Mouse (Mus musculus) lung, embryonic 14.5 days (tissue): ENCODE results near the gene Map4k2. TPM values are rescaled to one million over a fixed set of nuclear protein-coding genes. Genes with fewer than 3 reads are reported as not detected.

Source experiments
- ATAC-seq: fragments of 200-750 bp; cut with Nextera tagmentation; 2 replicates; pipeline ENCODE4 v1.8.0; 2017; ENCODE audit warnings: mild to moderate bottlenecking, moderate TSS enrichment, moderate library complexity; ENCODE audit not compliant: insufficient read depth
- DNase-seq: peaks from one replicate; pipeline ENCODE4 v3.0.0-alpha.2; 2015
- H3K27ac ChIP-seq: fragments of 300-500 bp; sonication (generic); 2 replicates; pipeline ENCODE4 v1.5.1; 2014; ENCODE audit warnings: low read depth, mild to moderate bottlenecking, moderate library complexity
- H3K27me3 ChIP-seq: fragments of 300-500 bp; sonication (generic); 2 replicates; pipeline ENCODE4 v1.6.1; 2014; ENCODE audit warnings: low read length, control low read depth; ENCODE audit not compliant: insufficient read depth
- H3K36me3 ChIP-seq: fragments of 300-500 bp; sonication (generic); 2 replicates; pipeline ENCODE4 v1.6.1; 2014; ENCODE audit warnings: control low read depth; ENCODE audit not compliant: insufficient read depth
- H3K4me1 ChIP-seq: fragments of 300-500 bp; sonication (generic); 2 replicates; pipeline ENCODE4 v1.6.1; 2014; ENCODE audit warnings: antibody characterized with exemption, control low read depth; ENCODE audit not compliant: insufficient read depth
- H3K4me2 ChIP-seq: fragments of 300-500 bp; sonication (generic); 2 replicates; pipeline ENCODE4 v1.6.1; 2014; ENCODE audit warnings: mild to moderate bottlenecking
- H3K4me3 ChIP-seq: fragments of 300-500 bp; sonication (generic); 2 replicates; pipeline ENCODE4 v1.5.1; 2014; ENCODE audit warnings: low read depth, low read length
- H3K9ac ChIP-seq: fragments of 300-500 bp; sonication (generic); 2 replicates; pipeline ENCODE4 v1.6.1; 2014
- H3K9me3 ChIP-seq: fragments of 300-500 bp; sonication (generic); 2 replicates; pipeline ENCODE4 v1.6.1; 2016; ENCODE audit warnings: low read depth, low read length, control low read depth
- CTCF ChIP-seq: IDR thresholded peaks from 2 replicates; pipeline ENCODE4 v1.5.1; 2016; ENCODE audit warnings: antibody characterized with exemption, low read depth
- WGBS: fragments of 180-500 bp; shearing (Covaris S2); extraction: QIAGEN DNeasy Blood & Tissue Kit; methylation state at CpG from one replicate; pipeline ENCODE4 v1.1.7; 2014; 5-methylcytosine and 5-hydroxymethylcytosine counted together
- polyA plus RNA-seq: library from polyadenylated mRNA; unstranded; fragments of >200 nt; fragmentation: Nextera tagmentation; extraction: Ambion mirVana; gene quantifications from 2 replicates; pipeline ENCODE4 v1.2.1, GENCODE M21; 2014

Map4k2 gene
- polyA plus RNA-seq, 1 experiment from 2014 or later: 22.2 TPM

GRCm38 (mm10) chr19:6361291-6361690 lies 20.4 kb downstream of the Map4k2 start:
- 89% methylated on average over 3 of the region's 3 CpGs for WGBS
- Histone ChIP-seq H3K36me3 (peaks cover 18% of the 10 kb centered on the region), H3K9me3 (no peaks in the 10 kb centered on the region), H3K27me3 (no peaks in the 10 kb centered on the region), H3K4me1 (peaks cover 8% of the 10 kb centered on the region; the same call in 1 of the 2 replicates), H3K27ac (no peak overlapping the region), H3K4me2 (no peak overlapping the region), H3K4me3 (no peak overlapping the region), H3K9ac (no peak overlapping the region)
- DNase-seq (no peak), ATAC-seq (no peak)
- no peak for TF ChIP-seq CTCF

- H3K9ac ChIP-seq: peak overlapping the region; percentile 49
- no peak for TF ChIP-seq CTCF
- ATAC-seq: no peak
- H3K4me1 ChIP-seq: peaks cover 8% of the 10 kb centered on the region; the same call in 1 of the 2 replicates
- H3K27me3 ChIP-seq: no peaks in the 10 kb centered on the region
- peaks cover 36% of the 10 kb centered on the region for H3K36me3 ChIP-seq
- H3K9me3 ChIP-seq: no peaks in the 10 kb centered on the region
- H3K4me2 ChIP-seq: peak overlapping the region; percentile 78
- WGBS: under 1% methylated on average over 11 of the region's 11 CpGs
- H3K4me3 ChIP-seq: peak overlapping the region; percentile 99
- H3K27ac ChIP-seq: peak overlapping the region; percentile 71
- DNase-seq: no peak
These were observed 22.1 kb downstream of the Map4k2 start for GRCm38 (mm10) chr19:6363091-6363410.

GRCm38 (mm10) chr19:6363411-6364240 lies 22.7 kb downstream of the Map4k2 start, which contains the start of gene Sf1:
Gene Sf1 (plus strand): TSS chr19:6363690.
- TF ChIP-seq CTCF: no peak
- Histone ChIP-seq H3K4me2 (peak within 1 kb of the TSS; percentile 78), H3K36me3 (peaks cover 41% of the 10 kb centered on the region)

GRCm38 (mm10) chr19:6364317-6364725 lies 23.4 kb downstream of the Map4k2 start:
- DNase-seq: peak; percentile 95
- WGBS: under 1% methylated on average over 55 of the region's 55 CpGs
- H3K27ac ChIP-seq: peak overlapping the region; percentile 99
- H3K9me3 ChIP-seq: no peaks in the 10 kb centered on the region
- H3K4me1 ChIP-seq: peaks cover 8% of the 10 kb centered on the region; the same call in 1 of the 2 replicates
- H3K4me3 ChIP-seq: peak overlapping the region; percentile 99
- peaks cover 47% of the 10 kb centered on the region for H3K36me3 ChIP-seq
- no peak for ATAC-seq
- H3K4me2 ChIP-seq: peak overlapping the region; percentile 78
- H3K27me3 ChIP-seq: no peaks in the 10 kb centered on the region
- H3K9ac ChIP-seq: peak overlapping the region; percentile 99
- TF ChIP-seq CTCF: no peak

More at GRCm38 (mm10) chr19:6363411-6364240, 22.7 kb downstream of the Map4k2 start, which contains the start of gene Sf1:
- peak within 1 kb of the TSS; percentile 99 for H3K4me3 ChIP-seq
- no peaks in the 10 kb centered on the region for H3K9me3 ChIP-seq
- no peaks in the 10 kb centered on the region for H3K27me3 ChIP-seq
- peaks cover 8% of the 10 kb centered on the region; the same call in 1 of the 2 replicates for H3K4me1 ChIP-seq
- peak within 1 kb of the TSS; percentile 99 for H3K9ac ChIP-seq
- under 1% methylated on average over 69 of the region's 85 CpGs for WGBS
- H3K27ac ChIP-seq: peak within 1 kb of the TSS; percentile 99
- ATAC-seq (peak; percentile 98), DNase-seq (peak; percentile 100)

- Histone ChIP-seq H3K4me3 (peak overlapping the region; percentile 99), H3K9ac (peak overlapping the region; percentile 99), H3K4me1 (peaks cover 8% of the 10 kb centered on the region; the same call in 1 of the 2 replicates), H3K36me3 (peaks cover 52% of the 10 kb centered on the region), H3K27me3 (no peaks in the 10 kb centered on the region), H3K9me3 (no peaks in the 10 kb centered on the region), H3K27ac (peak overlapping the region; percentile 99; the same call in 1 of the 2 replicates), H3K4me2 (peak overlapping the region; percentile 78)
- 0% methylated on average over 2 of the region's 2 CpGs for WGBS
- no peak for TF ChIP-seq CTCF
- DNase-seq (no peak), ATAC-seq (no peak)
These were observed 23.9 kb downstream of the Map4k2 start for GRCm38 (mm10) chr19:6364842-6365241.

GRCm38 (mm10) chr19:6370175-6370574 lies 29.2 kb downstream of the Map4k2 start:
- no peaks in the 10 kb centered on the region for H3K27me3 ChIP-seq
- ATAC-seq: no peak
- H3K9me3 ChIP-seq: no peaks in the 10 kb centered on the region
- DNase-seq: no peak
- no peak overlapping the region for H3K27ac ChIP-seq
- 87% methylated on average over 2 of the region's 2 CpGs for WGBS
- H3K9ac ChIP-seq: no peak overlapping the region
- peaks cover 99% of the 10 kb centered on the region for H3K36me3 ChIP-seq
- H3K4me2 ChIP-seq: no peak overlapping the region
- peaks cover under 1% of the 10 kb centered on the region; the same call in 1 of the 2 replicates for H3K4me1 ChIP-seq
- H3K4me3 ChIP-seq: no peak overlapping the region
- TF ChIP-seq CTCF: no peak

GRCm38 (mm10) chr19:6372433-6372832 lies 31.5 kb downstream of the Map4k2 start:
- no peak for TF ChIP-seq CTCF
- ATAC-seq (no peak), DNase-seq (no peak)
- Histone ChIP-seq H3K4me1 (no peaks in the 10 kb centered on the region), H3K4me3 (no peak overlapping the region), H3K9ac (no peak overlapping the region), H3K27me3 (no peaks in the 10 kb centered on the region), H3K36me3 (peaks cover 99% of the 10 kb centered on the region), H3K27ac (no peak overlapping the region), H3K4me2 (no peak overlapping the region), H3K9me3 (no peaks in the 10 kb centered on the region)
- 77% methylated on average over 3 of the region's 3 CpGs for WGBS
